ENCODE assay signal across 27 mouse cellular contexts in the genomic region with DNA sequence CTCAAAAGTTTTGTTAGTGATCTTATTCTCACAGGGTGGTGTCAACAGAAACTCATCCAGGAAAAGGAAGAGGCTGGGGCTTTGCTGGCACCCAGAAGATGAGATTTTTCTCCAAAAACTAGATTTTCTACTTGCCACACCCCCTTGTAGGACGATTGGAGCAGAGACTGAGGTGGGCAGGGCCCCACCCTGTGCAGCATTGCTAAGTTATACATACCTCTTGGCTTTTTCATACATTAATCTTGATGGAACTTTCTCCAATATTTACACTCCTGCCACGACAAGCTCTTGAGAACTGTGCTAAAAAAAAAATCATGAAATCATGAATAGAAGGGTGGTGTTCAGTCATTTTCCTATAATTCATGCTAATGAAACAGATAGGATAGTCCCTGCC. TPM values are rescaled to one million over a fixed set of nuclear protein-coding genes. Genes with fewer than 3 reads are reported as not detected.
DNase-seq lines count a peak whose midpoint lies in the region; ATAC-seq and TF ChIP-seq lines count a peak whose summit lies in the region.
"Had no signal": no experiment of that assay in that cellular context is flagged by ENCODE, and none has a peak within 500 bp of the region (broad histone marks: within the 10 kb centered on the region; RNA-seq: fewer than 3 reads in every experiment).

No protein-coding gene starts in this region.

- no peak overlapping the region for H3K4me3 ChIP-seq in heart, adult 2 months
- no peak overlapping the region for H3K4me3 ChIP-seq in heart, embryonic 10.5 days
- H3K4me3 ChIP-seq in liver, embryonic 11.5 days (ENCODE audit: low read depth, low read length): no peak overlapping the region
- H3K4me3 ChIP-seq in liver, postnatal 0 days (ENCODE audit: low read depth, low read length): no peak overlapping the region
- no peak overlapping the region for H3K4me3 ChIP-seq in embryonic facial prominence, embryonic 15.5 days (replicated peaks)
- no peak overlapping the region for H3K4me3 ChIP-seq in intestine, embryonic 16.5 days (ENCODE audit: low read length)
- H3K4me3 ChIP-seq: intestine, embryonic 15.5 days; layer of hippocampus, adult 2 months; limb, embryonic 12.5 days; liver, embryonic 15.5 days; midbrain, embryonic 10.5 days; myocyte; neural tube, embryonic 13.5 days had no signal

- no peaks in the 10 kb centered on the region for H3K79me2 ChIP-seq in heart, adult 2 months (replicated peaks; ENCODE audit: control insufficient read depth, insufficient read depth, low read length)

- H3K4me1 ChIP-seq in heart, adult 2 months (ENCODE audit: control insufficient read depth, insufficient read depth, low read length): peaks cover 8% of the 10 kb centered on the region
- H3K4me1 ChIP-seq in heart, embryonic 10.5 days: no peaks in the 10 kb centered on the region
- peaks cover 3% of the 10 kb centered on the region; the same call in 1 of the 2 replicates for H3K4me1 ChIP-seq in liver, embryonic 11.5 days (replicated peaks; ENCODE audit: control insufficient read depth, insufficient read depth, low read length)
- H3K4me1 ChIP-seq in liver, postnatal 0 days (ENCODE audit: insufficient read depth): no peaks in the 10 kb centered on the region
- H3K4me1 ChIP-seq in embryonic facial prominence, embryonic 15.5 days: peaks cover 15% of the 10 kb centered on the region
- peaks cover 13% of the 10 kb centered on the region; the same call in 1 of the 2 replicates for H3K4me1 ChIP-seq in intestine, embryonic 16.5 days (ENCODE audit: control insufficient read depth, insufficient read depth, low read length)
- H3K4me1 ChIP-seq: midbrain, embryonic 10.5 days; neural tube, embryonic 13.5 days had no signal

- peak overlapping the region; percentile 38 for H3K27ac ChIP-seq in heart, adult 2 months
- no peak overlapping the region for H3K27ac ChIP-seq in heart, embryonic 10.5 days
- H3K27ac ChIP-seq in liver, embryonic 11.5 days (ENCODE audit: low read depth, low read length): 0 out of 2 replicates have a peak overlapping the region, but pooled peaks have one; percentile 3
- H3K27ac ChIP-seq in liver, postnatal 0 days (ENCODE audit: low read depth): no peak overlapping the region
- peak overlapping the region; percentile 79 for H3K27ac ChIP-seq in embryonic facial prominence, embryonic 15.5 days (replicated peaks)
- no peak overlapping the region for H3K27ac ChIP-seq in intestine, embryonic 16.5 days (ENCODE audit: low read length)
- H3K27ac ChIP-seq: intestine, embryonic 15.5 days; layer of hippocampus, adult 2 months; liver, embryonic 15.5 days; midbrain, embryonic 10.5 days; neural tube, embryonic 13.5 days had no signal

- TF ChIP-seq CTCF in heart, adult 2 months (IDR thresholded peaks at IDR 0.05): no peak
- no peak for TF ChIP-seq CTCF in liver, postnatal 0 days (IDR thresholded peaks at IDR 0.05; ENCODE audit: low read depth)

- TF ChIP-seq EP300 in heart, adult 2 months (IDR thresholded peaks at IDR 0.05; ENCODE audit: insufficient read depth, low read depth, low read length): no peak
- no peak for TF ChIP-seq EP300 in liver, postnatal 0 days (IDR thresholded peaks at IDR 0.05; ENCODE audit: low read depth)

- H3K9ac ChIP-seq in heart, adult 2 months (ENCODE audit: low read depth, low read length): no peak overlapping the region
- H3K9ac ChIP-seq in liver, embryonic 11.5 days (ENCODE audit: low read depth, low read length): no peak overlapping the region
- no peak overlapping the region for H3K9ac ChIP-seq in liver, postnatal 0 days (replicated peaks)
- H3K9ac ChIP-seq in embryonic facial prominence, embryonic 15.5 days: no peak overlapping the region
- H3K9ac ChIP-seq in intestine, embryonic 16.5 days (ENCODE audit: low read depth, low read length): no peak overlapping the region
- H3K9ac ChIP-seq: intestine, embryonic 15.5 days; limb, embryonic 12.5 days; liver, embryonic 15.5 days; neural tube, embryonic 13.5 days had no signal

- 29% methylated on average over 2 of the region's 2 CpGs for WGBS in heart, adult 2 months
- WGBS in heart, embryonic 10.5 days: 46% methylated on average over 2 of the region's 2 CpGs
- WGBS in liver, embryonic 11.5 days: 53% methylated on average over 2 of the region's 2 CpGs
- 38% methylated on average over 2 of the region's 2 CpGs for WGBS in liver, postnatal 0 days (ENCODE audit: insufficient replicate concordance)
- 38% methylated on average over 2 of the region's 2 CpGs for WGBS in embryonic facial prominence, embryonic 15.5 days
- WGBS in intestine, embryonic 16.5 days: 29% methylated on average over 2 of the region's 2 CpGs

- ATAC-seq in liver, embryonic 11.5 days (replicated peaks; ENCODE audit: low FRiP score): 0 out of 2 replicates have a peak, but pooled peaks have one; percentile 8
- ATAC-seq in liver, postnatal 0 days: no peak
- ATAC-seq in CD4-positive, CD25-positive, alpha-beta regulatory T cell, adult 4 months: peak; percentile 8
- ATAC-seq in embryonic facial prominence, embryonic 15.5 days (ENCODE audit: insufficient number of reproducible peaks, low FRiP score, low TSS enrichment, low read depth): no peak
- no peak for ATAC-seq in intestine, embryonic 16.5 days
- ATAC-seq: forebrain, embryonic 14.5 days; hindbrain, embryonic 16.5 days; midbrain, embryonic 16.5 days had no signal

- DNase-seq in heart, adult 2 months: no peak
- no peak for DNase-seq in heart, embryonic 10.5 days (ENCODE audit: low spot score)
- DNase-seq in liver, embryonic 11.5 days (ENCODE audit: low spot score): no peak
- no peak for DNase-seq in liver, postnatal 0 days
- no peak for DNase-seq in kidney, adult 18-20 months
- DNase-seq: adrenal gland, adult 8-10 months; cerebellum, adult 11-12 months; cerebellum, postnatal 10 days; gastrocnemius, postnatal 10 days; kidney, postnatal 25 days; layer of hippocampus, postnatal 36 days; lung, postnatal 4 days had no signal

- peaks cover 2% of the 10 kb centered on the region; the same call in 1 of the 2 replicates for H3K36me3 ChIP-seq in heart, adult 2 months (ENCODE audit: control insufficient read depth, insufficient read depth, low read length)
- H3K36me3 ChIP-seq in heart, embryonic 10.5 days: no peaks in the 10 kb centered on the region
- no peaks in the 10 kb centered on the region for H3K36me3 ChIP-seq in liver, embryonic 11.5 days (ENCODE audit: control insufficient read depth, insufficient read depth, low read length)
- H3K36me3 ChIP-seq in liver, postnatal 0 days (replicated peaks; ENCODE audit: insufficient read depth, low read length): no peaks in the 10 kb centered on the region
- H3K36me3 ChIP-seq in embryonic facial prominence, embryonic 15.5 days: no peaks in the 10 kb centered on the region
- no peaks in the 10 kb centered on the region for H3K36me3 ChIP-seq in intestine, embryonic 16.5 days (ENCODE audit: control insufficient read depth, insufficient read depth, low read length)
- H3K36me3 ChIP-seq: G1E; intestine, embryonic 15.5 days; limb, embryonic 12.5 days; liver, embryonic 15.5 days; midbrain, embryonic 10.5 days; neural tube, embryonic 13.5 days had no signal

- intact Hi-C loops in heart, adult 2 months (cut with DNase I): no loop called here

- no peaks in the 10 kb centered on the region for H3K9me3 ChIP-seq in heart, embryonic 10.5 days
- no peaks in the 10 kb centered on the region for H3K9me3 ChIP-seq in liver, embryonic 11.5 days (ENCODE audit: control insufficient read depth, low read length)
- H3K9me3 ChIP-seq in liver, postnatal 0 days (ENCODE audit: low read length): no peaks in the 10 kb centered on the region
- H3K9me3 ChIP-seq in embryonic facial prominence, embryonic 15.5 days (replicated peaks): no peaks in the 10 kb centered on the region
- no peaks in the 10 kb centered on the region for H3K9me3 ChIP-seq in intestine, embryonic 16.5 days (ENCODE audit: control insufficient read depth, low read length)
- H3K9me3 ChIP-seq: G1E; intestine, embryonic 15.5 days; limb, embryonic 12.5 days; liver, embryonic 15.5 days; midbrain, embryonic 10.5 days; neural tube, embryonic 13.5 days had no signal

- no peak overlapping the region for H3K4me2 ChIP-seq in liver, embryonic 11.5 days
- no peak overlapping the region for H3K4me2 ChIP-seq in liver, postnatal 0 days (ENCODE audit: low read depth, low read length)
- no peak overlapping the region for H3K4me2 ChIP-seq in embryonic facial prominence, embryonic 15.5 days (replicated peaks)
- H3K4me2 ChIP-seq in intestine, embryonic 16.5 days (ENCODE audit: low read depth, low read length): no peak overlapping the region
- H3K4me2 ChIP-seq: intestine, embryonic 15.5 days; limb, embryonic 12.5 days; liver, embryonic 15.5 days; neural tube, embryonic 13.5 days had no signal

- H3K27me3 ChIP-seq in heart, adult 2 months (ENCODE audit: control insufficient read depth, insufficient read depth, low read length): no peaks in the 10 kb centered on the region
- no peaks in the 10 kb centered on the region for H3K27me3 ChIP-seq in heart, embryonic 10.5 days (ENCODE audit: insufficient read depth, poor library complexity, severe bottlenecking)
- H3K27me3 ChIP-seq in liver, embryonic 11.5 days (replicated peaks; ENCODE audit: control insufficient read depth, insufficient read depth, low read length): no peaks in the 10 kb centered on the region
- no peaks in the 10 kb centered on the region for H3K27me3 ChIP-seq in liver, postnatal 0 days (ENCODE audit: insufficient read depth, low read length)
- H3K27me3 ChIP-seq in embryonic facial prominence, embryonic 15.5 days: no peaks in the 10 kb centered on the region
- no peaks in the 10 kb centered on the region for H3K27me3 ChIP-seq in intestine, embryonic 16.5 days (replicated peaks; ENCODE audit: control insufficient read depth, insufficient read depth, low read length)
- H3K27me3 ChIP-seq: CH12.LX; intestine, embryonic 15.5 days; limb, embryonic 12.5 days; liver, embryonic 15.5 days; neural tube, embryonic 13.5 days had no signal

- TF ChIP-seq POLR2A in heart, adult 2 months (IDR thresholded peaks at IDR 0.05; ENCODE audit: insufficient read depth, low read depth, low read length): no peak

RNA-seq across cellular contexts. Expression of a gene that starts 46.4 kb away (rescaled TPM):
- total RNA-seq in heart, adult 2 months (2021): 1 to 10 TPM; 7.6 to 8.3 TPM
- polyA plus RNA-seq in heart, adult 2 months (2012; rRNA removed): 8.0 and 15.4 TPM in 2 replicates
- polyA plus RNA-seq in heart, embryonic 10.5 days (2016; fragmentation: Nextera tagmentation; extraction: Ambion mirVana): 5.1 and 12.4 TPM in 2 replicates
- polyA plus RNA-seq in liver, embryonic 11.5 days (2014; fragmentation: Nextera tagmentation; extraction: Ambion mirVana): 30.1 and 31.9 TPM in 2 replicates
- polyA plus RNA-seq in liver, postnatal 0 days (2015; fragmentation: Nextera tagmentation; extraction: Ambion mirVana): 10.7 and 13.2 TPM in 2 replicates
- 10 to 100 TPM; 32.3 to 39.3 TPM for polyA plus RNA-seq in CD4-positive, CD25-positive, alpha-beta regulatory T cell, adult 4 months (2017; shearing (Covaris generic))
- polyA plus RNA-seq in embryonic facial prominence, embryonic 15.5 days (2015; fragmentation: Nextera tagmentation; extraction: Ambion mirVana): 18.3 and 22.7 TPM in 2 replicates
- 22.6 and 22.9 TPM in 2 replicates for polyA plus RNA-seq in intestine, embryonic 16.5 days (2015; fragmentation: Nextera tagmentation; extraction: Ambion mirVana)

Comparison
In these comparisons a context has a peak if more than half of its experiments do, and no peak if none do; other contexts are left out.
1. H3K27ac ChIP-seq: peak in heart, adult 2 months (single experiment), liver, embryonic 11.5 days (single experiment) and embryonic facial prominence, embryonic 15.5 days (single experiment); none in heart, embryonic 10.5 days (single experiment), liver, postnatal 0 days (single experiment) and intestine, embryonic 16.5 days (single experiment).
2. ATAC-seq: peak in liver, embryonic 11.5 days (single experiment) and CD4-positive, CD25-positive, alpha-beta regulatory T cell, adult 4 months (single experiment); none in liver, postnatal 0 days (single experiment), embryonic facial prominence, embryonic 15.5 days (single experiment) and intestine, embryonic 16.5 days (single experiment).